Mouse (Mus musculus): Measurements from ENCODE around the gene Rbm20.

The Rbm20 gene

DNA sequence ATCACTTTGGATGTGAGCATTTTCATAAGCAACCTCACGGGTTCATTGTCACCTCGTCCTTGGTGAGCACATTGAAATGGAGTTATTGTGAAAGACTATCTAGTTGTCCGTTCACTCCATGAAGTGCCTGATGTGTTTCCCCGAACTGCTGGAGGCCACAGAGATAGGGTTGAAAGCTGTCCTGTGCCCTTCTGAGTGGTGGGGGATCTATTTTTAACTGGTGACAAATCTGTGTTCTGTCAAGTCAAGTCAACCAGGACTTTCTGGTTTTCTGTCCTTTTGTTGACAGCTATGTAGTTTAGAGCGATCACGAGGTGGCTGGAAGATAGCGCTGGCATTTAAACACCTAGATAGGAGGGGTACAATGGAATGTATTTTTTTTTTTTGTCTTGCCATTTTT is 39.4 kb downstream of the Rbm20 start:
- no peak for DNase-seq (ENCODE audit: low read depth, low spot score)

DNA sequence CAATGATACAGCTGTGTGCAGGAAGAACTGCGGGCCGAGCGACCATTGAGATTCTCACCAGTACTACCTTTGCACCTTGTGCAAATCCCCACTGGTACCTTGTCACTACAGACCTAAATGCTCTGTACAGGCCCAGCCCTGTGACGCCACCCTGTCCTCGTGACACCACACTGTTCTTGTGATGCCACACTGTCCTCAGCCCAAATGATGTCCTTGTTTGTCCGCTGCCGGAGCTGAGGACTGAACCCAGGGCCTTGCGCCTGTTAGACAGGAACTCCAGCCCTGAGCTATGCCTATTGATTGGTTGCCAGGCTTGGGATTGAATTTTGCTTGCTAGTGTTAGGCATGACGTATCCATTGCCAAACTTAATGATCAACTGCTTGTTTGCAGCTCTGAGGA is 40.3 kb downstream of the Rbm20 start:
- no peak for DNase-seq (ENCODE audit: low read depth, low spot score)

DNA sequence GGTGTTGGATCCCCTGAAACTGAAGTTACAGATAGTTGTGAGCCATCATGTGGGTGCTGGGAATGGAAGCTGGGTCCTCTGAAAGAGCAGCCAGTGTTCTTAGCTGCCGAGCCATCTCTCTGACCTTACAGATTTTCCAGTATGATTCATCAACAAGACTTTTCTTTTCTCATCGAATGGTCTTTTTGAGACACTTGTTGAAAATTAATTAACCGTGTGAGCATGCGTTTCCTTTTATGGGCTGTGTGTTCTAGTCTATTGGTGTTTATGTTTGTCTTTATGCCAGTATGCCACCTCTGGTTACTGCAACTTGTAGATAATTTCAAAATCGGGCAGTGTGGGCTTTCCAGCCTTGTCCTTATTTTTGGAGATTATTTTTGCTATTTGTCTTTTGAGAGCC is 45.1 kb downstream of the Rbm20 start:
- no peak for DNase-seq (ENCODE audit: low read depth, low spot score)

DNA sequence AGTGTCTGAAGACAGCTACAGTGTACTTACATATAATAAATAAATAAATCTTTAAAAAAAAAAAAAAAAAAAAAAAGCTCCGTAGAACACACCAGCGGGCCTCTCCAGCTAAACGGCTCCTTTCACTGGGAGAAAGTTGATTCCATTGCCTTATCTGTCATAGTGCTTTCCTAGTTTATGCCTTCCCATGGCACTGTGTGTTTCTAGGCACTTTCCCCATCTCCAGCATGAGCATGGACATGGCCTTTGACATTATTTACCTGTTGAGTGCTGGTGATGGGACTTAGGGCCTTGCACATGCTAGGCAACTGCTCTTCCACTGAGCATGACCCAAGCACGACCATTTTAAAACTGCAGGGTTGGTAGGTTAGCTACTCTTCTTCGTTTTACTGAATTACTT is 46.9 kb downstream of the Rbm20 start:
- no peak for DNase-seq (ENCODE audit: low read depth, low spot score)

DNA sequence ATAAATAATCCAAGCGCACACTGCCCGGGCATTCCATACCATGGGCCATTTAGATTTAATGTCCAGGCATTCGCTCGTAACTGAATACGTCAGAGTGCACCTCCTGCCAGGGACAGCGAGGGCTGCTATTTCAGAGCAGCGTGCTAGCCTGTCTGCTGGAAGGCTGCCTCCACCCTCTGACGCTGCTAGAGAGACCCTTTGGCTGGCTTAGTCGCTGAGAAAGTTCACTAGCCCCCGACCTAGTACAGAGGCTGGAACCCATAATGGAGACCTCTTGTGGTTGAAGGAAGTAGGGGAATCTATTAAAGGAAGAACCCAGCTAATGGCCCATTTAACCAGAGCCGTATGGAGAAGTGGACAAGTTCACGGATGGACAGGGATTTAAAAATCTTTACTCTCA is 49.2 kb downstream of the Rbm20 start:
- peak; percentile 49 for DNase-seq (ENCODE audit: low read depth, low spot score)

DNA sequence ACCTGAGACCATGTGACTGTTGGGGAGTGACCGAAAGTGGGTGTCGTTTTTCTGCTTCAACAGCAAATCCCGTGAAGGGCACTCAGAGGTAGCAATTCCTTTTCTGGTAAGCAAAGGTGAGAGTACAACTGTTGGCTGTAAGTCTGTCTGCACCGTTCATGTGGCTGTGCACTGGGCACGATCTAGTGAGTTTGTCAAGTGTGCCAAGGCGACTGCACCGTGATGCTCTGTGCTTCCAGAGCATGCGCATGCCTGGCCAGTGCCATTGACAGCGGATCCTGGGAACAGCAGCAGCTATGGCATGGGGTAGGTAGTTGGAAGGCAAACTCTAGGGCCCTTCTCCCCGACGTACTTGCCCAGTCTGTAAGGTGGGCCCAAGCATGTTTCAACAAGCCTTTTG is 49.6 kb downstream of the Rbm20 start:
- no peak for DNase-seq (ENCODE audit: low read depth, low spot score)

DNA sequence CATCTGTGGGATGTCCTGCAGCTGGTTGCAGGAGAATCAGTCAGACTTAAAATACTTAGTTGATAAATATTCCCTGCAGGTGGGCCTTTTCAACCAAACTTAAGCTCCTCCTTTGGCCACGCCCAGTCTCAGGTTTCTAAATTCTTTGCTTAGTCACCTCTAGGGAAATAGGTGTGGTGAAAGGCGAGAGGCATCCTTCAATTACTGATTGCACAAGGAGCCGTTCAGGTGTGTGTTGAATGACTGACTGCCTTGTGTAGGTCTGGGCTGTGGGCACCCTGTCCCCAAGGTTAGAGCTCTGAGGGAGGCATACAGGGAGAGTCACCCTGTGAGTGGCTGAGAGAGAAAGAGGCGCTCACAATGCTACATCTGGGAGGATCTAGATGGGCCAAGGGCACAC is 50.2 kb downstream of the Rbm20 start:
- DNase-seq (ENCODE audit: low read depth, low spot score), result peak; percentile 77

DNA sequence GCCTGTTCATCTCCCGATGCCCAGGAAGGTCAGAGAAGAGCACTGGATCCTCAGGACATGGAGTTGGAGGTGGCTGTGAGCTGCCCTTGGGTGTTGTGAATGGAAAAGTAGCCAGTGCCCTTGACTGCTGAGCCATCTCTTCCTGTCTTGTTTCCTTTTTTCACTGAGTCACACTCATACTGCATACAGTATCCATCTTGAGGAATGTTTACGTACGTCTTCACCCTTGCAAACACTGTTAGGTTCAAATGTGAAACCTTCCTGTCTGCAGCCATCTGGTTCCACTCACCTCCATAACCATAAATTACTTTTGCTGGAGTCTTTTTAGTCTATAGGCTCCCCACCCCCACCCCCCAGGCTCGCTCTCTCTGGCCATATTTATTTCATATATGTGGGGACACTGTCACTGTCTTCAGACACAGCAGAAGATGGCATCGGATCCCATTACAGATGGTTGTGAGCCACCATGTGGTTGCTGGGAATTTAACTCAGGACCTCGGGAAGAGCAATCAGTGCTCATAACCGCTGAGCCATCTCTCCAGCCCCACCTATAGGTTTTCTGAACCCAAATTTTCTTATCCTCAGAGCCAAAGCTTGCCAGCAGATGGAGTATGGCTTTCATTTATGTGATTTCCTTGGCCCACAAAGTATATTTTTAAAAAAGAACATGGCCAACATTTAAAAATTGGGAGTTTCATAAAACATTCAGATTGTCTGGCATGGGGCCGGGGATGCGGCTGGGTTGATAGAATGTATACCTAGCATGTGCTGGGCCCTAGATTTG is 51.0 kb downstream of the Rbm20 start:
- DNase-seq (ENCODE audit: low read depth, low spot score), result no peak

DNA sequence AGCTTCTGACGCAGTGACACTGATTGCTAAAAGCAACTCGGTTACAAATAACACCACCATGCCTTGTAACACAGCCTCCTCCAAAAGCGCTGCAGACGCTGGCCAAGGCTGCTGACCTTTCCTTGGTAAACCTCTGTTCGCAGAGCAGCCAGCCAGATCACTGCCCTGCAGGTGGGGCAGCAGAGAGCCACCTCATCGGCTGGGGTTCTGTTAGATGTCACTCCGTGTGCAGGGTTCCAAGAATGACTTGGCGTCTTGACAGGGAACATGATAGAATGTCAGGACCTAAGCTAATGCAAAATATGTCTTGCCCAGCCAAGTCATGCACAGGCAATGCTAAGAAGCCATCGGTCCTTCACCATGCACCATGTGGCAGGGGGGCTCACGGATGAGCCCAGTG is 52.8 kb downstream of the Rbm20 start:
- DNase-seq (ENCODE audit: low read depth, low spot score), result no peak

DNA sequence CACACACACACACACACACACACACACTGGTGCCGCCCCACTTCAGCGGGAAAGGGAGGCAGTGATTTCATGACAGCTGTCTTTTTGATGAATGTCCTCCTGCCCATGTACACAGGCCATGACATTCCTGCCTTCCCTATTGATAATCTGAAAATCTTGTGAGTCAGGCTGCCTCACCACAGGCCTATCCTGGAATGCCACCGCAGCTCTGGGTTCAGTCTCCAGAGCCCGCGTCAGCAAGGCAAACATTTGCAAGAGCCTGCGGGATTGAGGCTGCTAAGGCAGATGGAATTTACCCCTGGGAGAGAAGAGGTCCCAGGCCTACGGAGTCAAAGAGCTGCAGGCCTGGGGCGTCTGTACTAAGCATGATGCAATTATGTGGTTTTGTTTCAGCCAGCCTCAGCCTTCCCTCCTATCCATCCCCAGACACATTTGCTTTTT is 54.7 kb downstream of the Rbm20 start:
- peak; percentile 43 for DNase-seq (ENCODE audit: low read depth, low spot score)

DNA sequence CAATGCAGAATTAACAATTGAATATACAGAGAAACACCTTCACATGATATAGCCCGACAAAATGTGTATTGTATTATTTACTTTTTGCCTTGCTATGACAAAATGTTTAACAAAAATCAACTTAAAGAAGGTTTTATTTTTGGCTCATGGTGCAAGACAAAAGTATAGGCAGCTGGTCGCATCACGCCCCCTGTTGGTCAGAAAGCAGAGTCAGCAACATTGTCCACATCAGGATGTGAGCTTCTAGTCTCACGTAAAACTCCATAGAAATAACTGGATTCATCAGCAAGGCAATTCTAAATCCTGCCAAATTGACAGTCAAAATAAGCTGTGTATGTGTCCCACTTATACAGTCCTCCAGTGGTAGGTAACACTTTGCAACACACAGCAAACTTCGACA is 57.7 kb downstream of the Rbm20 start:
- DNase-seq (ENCODE audit: low read depth, low spot score), result peak; percentile 53

DNA sequence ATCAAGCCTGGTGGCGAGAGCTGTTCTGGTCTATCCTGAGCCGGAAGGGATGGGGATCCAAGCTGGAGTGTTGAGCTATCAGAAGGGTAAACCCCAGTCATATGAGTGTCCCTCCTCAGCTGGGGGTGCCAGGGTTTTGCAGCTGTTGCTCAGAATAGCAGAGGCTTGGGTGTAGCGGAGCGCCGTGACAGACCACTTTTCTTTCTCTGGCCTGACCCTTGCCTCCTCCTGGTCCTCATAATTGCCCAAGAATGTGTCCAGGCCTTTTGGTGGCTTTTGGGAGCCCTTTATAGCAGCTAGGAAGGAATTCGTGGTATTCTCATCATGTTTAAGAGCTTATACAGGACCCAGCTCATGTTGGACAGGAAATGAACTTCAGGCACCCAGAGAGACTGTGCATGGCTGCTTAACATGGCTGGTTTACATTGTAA is 61.6 kb downstream of the Rbm20 start:
- no peak for DNase-seq (ENCODE audit: low read depth, low spot score)

DNA sequence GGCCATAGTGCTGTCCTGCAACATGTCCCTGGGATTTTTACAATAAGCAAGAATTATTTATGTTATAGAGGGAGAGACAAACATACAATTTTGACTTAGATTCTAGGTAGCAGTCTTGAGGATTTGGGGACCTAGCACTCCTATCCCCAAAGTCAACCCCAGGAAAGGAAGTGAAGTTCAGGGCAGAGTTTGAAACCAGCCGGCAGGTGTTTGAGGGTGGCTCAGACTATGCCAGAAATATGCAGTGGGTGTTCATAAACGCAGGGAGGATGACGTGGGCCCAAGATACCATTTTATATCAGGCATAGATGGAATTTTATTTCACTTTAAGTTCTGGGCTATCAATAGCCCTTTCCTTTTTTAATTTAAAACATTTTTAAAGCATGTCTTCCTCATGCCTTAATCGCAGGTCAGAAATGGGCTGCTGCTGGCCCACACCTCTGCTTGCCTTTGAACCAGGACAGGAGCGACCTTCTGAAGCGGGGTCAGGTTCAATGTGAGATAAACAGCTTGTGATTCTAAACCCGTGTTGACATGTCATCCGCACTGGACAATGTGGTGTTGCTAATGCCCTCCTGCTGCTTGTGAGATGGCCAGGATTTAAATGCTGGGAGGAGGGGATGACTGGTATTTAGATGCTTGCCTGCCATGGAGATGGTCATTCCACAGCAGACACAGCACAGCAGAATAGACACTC is 62.6 kb downstream of the Rbm20 start:
- DNase-seq (ENCODE audit: low read depth, low spot score), result no peak

DNA sequence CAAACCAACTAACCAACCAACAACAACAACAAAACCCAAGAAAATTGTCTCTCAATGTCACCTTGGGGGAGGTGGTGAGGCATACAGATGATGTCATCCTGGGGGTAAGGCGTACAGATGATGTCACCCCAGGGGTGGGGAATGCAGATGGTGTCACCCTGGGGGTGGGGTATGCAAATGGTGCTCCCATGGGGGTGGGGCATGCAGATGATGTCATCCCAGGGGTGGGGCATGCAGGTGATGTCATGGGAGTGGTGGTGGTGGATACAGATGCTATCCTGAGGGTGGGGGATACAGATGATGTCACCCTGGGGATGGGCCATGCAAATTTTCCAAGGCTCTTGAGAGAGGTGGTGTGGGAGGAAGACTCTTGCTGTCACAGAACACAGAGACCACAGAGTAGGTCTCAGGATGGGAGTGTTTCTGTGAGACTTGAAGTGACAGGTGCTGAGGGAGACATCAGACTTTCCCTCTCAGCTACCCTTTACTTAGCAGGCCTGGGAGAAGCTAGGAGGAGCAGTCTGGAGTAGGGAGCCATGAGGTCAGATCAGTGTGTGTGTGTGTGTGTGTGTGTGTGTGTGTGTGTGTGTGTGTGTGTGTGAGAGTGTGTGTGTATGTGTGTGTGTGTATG is 63.8 kb downstream of the Rbm20 start:
- DNase-seq (ENCODE audit: low read depth, low spot score), result peak; percentile 78

DNA sequence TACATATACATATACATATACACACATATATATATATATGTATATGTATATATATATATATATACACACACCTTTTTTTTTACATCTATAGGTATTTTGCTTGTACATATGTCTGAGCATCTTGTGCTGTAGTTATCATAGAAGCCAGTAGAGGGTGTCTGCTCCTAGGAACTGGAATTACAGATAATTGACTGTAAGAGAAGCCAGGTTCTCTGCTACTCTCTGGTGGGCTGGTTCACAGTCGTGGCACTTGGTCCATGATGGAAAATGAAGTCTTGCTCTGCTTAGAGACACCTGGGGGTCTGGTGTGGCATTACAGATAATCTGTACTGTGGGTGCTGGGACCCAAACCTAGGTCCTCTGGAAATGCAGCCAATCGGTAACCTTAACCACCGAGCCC is 64.8 kb downstream of the Rbm20 start:
- DNase-seq (ENCODE audit: low read depth, low spot score), result peak; percentile 72

DNA sequence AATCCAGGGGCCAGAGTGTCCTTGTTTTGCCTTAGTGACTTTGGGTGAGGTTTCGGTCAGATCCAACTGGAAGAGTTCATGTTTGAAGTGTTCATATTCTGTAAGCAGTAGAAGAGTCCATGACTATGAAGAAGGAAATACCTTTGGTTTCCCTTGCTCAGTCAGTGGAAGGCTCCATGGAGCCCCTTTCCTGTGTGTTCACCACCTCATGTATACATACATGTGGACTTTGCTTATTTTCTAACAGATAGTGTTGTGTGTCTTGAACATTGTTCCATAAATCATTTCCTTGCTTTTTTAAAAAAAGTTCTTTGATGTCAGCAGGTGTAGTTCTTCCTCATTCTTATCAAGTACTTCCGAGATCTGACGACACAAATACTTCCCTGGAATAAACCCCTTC is 68.2 kb downstream of the Rbm20 start:
- no peak for DNase-seq (ENCODE audit: low read depth, low spot score)

DNA sequence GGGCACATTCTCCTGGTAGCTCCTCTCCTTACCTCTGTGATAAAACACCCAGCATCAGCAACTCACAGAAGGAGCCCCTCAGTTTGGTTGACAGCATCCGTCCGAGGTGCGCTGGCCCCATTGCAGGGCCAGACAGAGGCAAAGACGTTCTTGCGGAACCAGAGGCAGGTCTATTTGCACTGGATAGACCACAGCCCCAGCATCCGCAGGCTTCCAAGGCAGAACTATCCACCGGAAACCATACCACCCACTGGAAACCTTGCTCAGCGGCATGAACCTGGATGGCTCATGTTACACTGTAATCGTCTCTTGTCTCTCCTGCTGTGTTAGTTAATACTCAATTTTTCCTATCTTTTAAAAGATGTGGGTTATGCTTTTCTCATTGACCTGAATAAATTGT is 69.0 kb downstream of the Rbm20 start:
- no peak for DNase-seq (ENCODE audit: low read depth, low spot score)

DNA sequence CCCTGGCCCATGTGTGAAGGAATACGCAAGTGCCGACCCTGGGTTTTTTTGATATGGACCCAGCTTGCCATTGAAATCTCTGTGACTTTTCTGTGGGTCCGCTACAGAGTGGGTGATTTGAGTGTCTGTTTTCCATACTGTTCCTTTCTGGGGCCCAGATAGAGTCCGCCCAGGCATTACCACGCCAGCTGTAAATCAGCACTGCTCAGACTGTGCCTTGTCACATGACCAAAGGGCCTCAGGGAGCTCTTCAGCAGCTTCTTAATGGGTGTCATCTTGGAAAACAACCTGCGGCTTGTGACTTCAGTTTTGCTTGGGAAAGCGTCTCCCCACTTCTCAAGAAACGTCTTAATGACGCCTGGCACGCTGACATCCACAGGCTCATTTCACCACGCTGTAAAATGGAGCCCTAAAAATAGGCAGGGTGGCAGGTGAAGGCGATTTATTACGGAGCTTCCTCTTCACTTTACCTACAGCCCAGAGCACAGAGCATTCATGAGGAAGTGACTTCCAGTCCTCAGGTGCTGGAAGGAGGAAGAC is 71.2 kb downstream of the Rbm20 start:
- peak; percentile 63 for DNase-seq (ENCODE audit: low read depth, low spot score)

DNA sequence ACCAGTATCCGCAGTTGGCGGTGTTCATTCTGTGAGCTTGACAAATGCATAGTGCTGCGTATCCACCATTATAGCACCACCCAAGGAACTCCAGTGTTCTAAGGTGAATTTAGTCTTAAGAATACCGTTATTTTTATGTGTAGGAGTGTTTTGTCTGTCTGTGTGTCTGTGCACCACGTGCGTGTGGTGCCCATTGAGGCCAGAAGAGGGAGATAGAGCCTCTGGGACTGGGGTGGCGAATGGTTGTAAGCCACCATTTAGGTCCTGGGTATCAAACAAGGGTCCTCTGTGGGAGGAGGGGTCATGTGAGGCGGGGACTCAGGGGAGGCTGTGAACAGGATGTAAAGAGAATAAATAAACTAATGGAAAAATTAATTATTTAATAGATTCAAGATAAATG is 72.2 kb downstream of the Rbm20 start:
- peak; percentile 52 for DNase-seq (ENCODE audit: low read depth, low spot score)

DNA sequence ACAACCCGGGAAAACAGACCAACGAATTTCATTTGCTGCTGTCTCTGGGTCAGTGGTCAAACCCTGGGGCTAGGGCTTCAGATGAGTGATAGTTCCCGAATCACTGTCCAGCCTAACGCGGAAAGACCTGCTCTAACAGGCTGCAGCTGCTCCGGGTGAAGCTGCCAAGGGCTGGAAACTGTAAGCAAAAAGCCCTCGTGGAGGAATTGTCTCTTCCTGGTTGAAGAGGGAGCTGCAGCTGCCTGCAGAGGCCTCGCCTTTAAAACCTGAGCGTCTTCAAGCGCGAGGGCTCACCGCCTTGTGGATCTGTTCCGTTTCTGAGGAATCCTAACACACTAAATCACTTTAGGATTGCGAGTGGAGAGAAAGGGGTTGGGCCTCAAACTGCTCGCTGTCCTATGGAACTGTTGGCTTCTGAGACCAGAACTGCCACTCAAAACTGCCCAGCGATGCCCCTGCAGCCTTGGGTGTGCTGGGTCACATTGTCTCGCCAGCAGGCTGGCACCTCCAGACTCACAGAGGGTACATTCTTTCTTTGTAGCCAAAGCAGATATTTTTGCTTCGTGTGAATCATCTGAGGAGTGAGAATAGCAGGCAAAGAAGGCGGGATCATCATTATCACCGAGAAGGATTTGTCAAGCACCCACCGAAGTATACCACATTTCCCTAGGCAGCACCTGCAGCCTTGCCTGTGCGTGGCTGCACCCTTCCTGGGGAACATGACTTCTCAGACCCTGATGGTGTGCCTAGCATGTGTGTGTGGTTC is 74.5 kb downstream of the Rbm20 start:
- DNase-seq (ENCODE audit: low read depth, low spot score), result no peak

DNA sequence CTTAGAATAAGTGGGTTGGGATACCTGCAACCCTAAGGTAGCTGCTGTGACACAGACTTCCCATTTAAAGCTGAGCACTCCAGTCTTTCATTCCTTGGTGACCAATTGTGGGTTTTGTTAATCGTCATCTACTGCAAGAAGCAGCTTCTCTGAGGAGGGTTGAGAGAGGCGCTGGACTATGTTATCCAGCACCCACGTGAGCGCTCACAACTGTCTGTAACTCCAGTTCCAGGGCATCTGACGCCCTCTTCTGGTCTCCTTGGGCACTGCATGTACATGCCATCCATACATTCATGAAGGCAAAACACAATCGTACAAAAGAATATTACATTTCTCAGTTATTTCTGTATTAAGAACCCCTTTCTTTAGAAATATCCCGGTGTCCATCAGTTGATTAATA is 75.9 kb downstream of the Rbm20 start:
- DNase-seq (ENCODE audit: low read depth, low spot score), result peak; percentile 80

DNA sequence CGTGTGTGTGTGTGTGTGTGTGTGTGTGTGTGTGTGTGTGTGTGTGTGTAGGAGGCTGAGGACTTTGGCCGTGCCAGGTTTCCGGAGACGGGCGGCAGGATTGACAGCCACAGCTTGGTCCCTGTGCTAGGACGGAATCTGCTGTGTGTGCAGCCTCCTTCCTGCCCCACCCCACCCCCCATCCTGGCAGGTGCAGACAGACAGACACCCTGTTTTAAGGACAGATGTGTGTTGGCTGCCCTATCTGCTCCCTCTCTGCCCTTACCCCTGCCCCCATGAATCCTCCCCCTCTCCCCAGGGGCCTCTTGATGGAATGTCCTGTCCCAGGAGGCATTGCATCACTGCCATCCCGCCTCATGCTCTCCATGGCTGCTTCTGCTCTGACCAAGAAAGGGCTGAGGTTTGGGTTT is 77.3 kb downstream of the Rbm20 start:
- DNase-seq (ENCODE audit: low read depth, low spot score), result no peak

All from ZHBTc4 (cell line).